Mouse (Mus musculus) right cerebral cortex, postnatal 4 days (tissue): ENCODE data around the gene Eml1.

Source experiments
- DNase-seq: peaks from one replicate; pipeline ENCODE4 v3.0.0-alpha.2; 2022

The Eml1 gene

DNA sequence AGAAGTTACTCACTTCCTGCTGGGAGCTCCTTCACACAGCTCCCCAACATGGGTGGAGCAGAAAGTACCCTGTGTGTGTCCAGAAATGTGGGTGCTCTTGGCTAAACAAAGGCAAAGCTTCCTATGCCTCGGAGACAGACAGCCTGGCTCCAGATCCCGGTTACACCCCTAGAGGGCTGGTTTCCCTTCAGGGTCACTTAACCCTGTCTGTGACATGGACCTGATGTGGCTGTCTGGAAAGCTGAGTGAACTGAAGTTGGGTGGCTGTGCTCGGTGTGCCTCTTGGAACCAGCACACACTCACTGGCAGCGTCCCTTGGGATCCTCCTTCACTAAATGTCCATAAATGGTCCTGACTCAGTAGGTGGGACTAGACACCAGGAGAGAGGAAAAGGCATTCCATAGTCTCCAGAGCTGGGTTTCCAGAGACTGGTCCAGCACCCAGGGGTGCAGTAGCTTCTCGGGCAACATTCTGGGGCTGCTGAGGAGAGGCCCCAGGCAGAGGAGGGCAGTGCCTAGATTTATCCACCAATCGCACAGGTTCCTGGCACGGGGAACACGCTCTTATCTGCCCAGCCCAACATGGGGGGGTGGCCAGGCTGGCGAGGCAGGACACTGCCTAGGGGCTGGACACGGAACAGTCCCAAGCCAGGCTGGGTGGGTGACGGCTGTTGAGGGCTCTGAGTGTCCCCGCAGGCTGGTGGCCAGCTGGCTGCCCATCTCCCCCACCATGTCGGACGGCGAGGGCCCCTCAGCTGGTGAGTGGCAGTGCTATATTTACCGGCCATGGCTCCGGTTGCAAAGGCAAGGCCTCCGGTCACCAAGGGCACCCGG is at the start of gene Eml1:
Gene Eml1 (plus strand): TSS at position 362 of the 833 bp plus-strand sequence.
- no peak for DNase-seq

DNA sequence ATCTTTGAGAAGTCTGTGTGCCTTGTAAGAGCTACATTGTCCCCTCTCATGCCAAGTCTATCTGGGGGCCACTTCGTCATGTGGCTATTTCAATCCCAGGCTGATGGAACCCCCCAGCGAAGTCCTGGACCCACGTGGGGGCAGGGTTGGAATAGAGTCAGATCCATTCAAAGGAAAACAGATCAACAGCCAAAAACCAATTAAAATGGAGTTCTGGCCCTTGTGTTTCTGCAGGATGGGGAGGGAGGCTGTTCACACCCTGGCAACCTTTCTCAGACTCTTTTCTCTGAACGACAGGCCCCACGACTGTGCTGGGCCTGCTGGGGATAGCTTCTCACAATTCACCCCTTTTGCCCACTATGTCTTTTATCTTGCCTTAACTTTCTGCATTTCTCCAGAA is 44.4 kb upstream of the Eml1 start:
- DNase-seq: no peak

- DNase-seq: peak; percentile 84
Measured at GRCm38 (mm10) chr12:108327889-108328491, 42.8 kb upstream of the Eml1 start.

GRCm38 (mm10) chr12:108333056-108333455 is 37.7 kb upstream of the Eml1 start:
- peak; percentile 82 for DNase-seq

GRCm38 (mm10) chr12:108333481-108333882 is 37.3 kb upstream of the Eml1 start:
- no peak for DNase-seq

- DNase-seq: peak; percentile 99
Measured at GRCm38 (mm10) chr12:108333895-108334445, 36.8 kb upstream of the Eml1 start, which contains the start of gene Cyp46a1. Gene Cyp46a1, plus strand, starts transcription at chr12:108334381.

DNA sequence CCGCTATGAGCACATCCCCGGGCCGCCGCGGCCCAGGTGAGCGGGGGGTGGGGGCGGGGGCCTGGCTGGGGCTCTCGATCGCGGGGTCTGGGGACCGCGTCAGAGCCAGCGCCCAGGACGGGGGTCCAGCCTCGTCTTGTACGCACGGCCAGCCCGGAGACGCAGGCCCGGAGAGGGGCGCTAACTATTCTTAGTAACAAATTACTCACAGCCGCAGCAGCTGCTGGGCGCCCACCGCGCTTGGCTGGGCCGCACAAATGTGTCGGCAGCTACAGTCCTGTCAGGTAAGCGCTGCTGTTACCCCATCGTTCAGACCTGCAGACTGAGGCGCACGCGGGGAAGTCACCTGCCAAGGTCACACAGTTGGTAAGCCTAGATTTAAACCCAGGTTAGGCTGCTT is 36.2 kb upstream of the Eml1 start:
- peak; percentile 53 for DNase-seq

GRCm38 (mm10) chr12:108338572-108339190 is 32.1 kb upstream of the Eml1 start:
- DNase-seq: no peak

GRCm38 (mm10) chr12:108348151-108348550 is 22.6 kb upstream of the Eml1 start:
- no peak for DNase-seq

GRCm38 (mm10) chr12:108349026-108349425 is 21.7 kb upstream of the Eml1 start:
- no peak for DNase-seq

- DNase-seq: no peak
Measured at GRCm38 (mm10) chr12:108350931-108351330, 19.8 kb upstream of the Eml1 start.

DNA sequence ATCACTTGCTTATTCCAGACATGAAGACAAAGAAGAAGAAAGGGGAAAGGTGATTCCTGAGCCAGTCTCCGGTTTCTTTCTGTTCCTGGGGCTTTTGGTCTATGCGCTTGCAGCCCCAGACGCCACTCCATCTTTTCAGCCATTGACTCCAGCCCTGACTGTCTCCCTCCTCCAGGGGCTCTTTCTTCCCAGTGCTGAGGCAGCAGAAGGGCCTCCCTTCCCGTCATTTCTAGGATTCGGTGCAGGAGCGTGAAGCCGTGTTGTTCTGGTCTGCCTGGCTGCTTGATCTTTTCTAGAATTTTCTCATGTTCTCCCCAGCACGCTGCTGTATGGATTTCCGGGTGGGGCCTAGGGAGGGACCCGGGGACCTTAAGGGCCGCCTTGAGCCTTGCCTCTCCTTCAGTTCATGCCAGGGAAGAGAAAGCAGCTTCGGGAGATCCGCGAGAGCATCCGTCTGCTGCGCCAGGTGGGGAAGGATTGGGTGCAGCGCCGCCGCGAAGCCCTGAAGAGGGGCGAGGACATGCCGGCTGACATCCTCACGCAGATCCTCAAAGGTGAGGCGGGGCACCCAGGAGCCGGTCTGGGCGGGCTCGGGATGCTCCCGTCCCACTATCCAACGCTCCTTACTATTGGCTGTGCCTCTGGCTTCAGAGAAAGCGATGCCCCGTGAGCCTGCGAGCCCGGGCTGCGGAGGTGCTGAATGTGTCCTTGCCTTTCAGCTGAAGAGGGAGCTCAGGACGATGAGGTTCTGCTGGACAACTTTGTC is 18.2 kb upstream of the Eml1 start:
- DNase-seq: no peak

GRCm38 (mm10) chr12:108354284-108354683 is 16.5 kb upstream of the Eml1 start:
- DNase-seq: no peak

- DNase-seq: no peak
Measured at GRCm38 (mm10) chr12:108355271-108355670, 15.5 kb upstream of the Eml1 start.

DNA sequence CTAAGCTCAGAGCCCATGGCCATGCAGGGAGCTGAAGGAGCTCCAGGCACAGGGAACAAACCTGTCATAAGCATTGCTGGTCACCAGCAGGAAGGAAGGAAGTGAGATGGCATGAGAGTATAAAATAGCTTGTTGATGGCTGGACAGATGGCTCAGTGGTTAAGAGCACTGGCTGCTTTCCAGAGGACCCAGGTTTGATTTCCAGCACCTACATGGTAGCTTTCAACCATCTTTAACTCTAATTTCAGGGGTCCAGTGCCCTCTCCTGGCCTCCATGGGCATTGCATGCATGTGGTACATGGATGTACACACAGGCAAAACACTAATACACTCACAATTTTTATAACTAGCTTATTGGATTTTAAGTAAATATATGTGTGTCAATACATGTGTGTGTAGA is 14.8 kb upstream of the Eml1 start:
- DNase-seq: no peak

- peak; percentile 91 for DNase-seq
Measured at GRCm38 (mm10) chr12:108363796-108364195, 7.0 kb upstream of the Eml1 start.

DNA sequence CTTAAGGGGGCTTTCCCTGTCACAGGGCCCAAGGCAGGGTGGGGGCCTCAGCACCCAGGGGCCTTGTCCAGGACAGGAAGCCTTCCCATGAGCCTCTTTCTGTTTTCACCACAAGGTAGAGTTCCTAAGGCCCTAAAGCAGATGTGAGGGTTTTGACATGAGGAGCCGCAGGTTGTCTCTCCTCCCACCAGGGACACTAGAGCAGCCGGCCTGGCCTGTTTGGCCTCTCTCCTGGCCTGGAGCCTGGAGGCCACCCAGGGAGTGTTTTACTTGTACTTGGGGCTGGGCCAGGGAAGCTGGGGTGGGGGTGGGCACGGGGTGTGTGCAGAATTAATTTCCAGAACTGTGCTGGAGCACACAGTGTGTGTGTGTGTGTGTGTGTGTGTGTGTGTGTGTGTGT is 5.4 kb upstream of the Eml1 start:
- DNase-seq: peak; percentile 57

- DNase-seq: no peak
Measured at GRCm38 (mm10) chr12:108365868-108366267, 4.9 kb upstream of the Eml1 start.

DNA sequence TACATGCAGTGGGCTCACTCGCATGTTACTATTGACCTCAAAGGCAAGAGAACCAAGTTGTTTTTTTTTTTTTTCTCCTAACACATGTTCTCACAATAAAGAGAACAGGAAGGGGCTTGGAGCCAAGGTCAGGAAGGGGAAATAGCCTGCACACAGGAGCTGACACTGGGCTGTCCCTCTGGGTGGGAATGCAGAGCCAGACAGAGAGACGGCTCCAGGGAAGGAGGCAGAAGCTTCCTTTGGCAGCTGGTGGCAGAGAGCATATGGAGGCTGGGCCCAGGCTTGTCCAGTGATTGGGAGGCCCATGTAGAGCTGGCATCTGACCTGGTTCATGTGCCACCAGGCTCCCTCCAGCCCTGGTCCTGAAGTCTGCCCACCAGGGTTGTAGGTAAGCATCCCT is 2.8 kb upstream of the Eml1 start:
- no peak for DNase-seq

- DNase-seq: no peak
Measured at GRCm38 (mm10) chr12:108368921-108369320, 1.8 kb upstream of the Eml1 start.

DNA sequence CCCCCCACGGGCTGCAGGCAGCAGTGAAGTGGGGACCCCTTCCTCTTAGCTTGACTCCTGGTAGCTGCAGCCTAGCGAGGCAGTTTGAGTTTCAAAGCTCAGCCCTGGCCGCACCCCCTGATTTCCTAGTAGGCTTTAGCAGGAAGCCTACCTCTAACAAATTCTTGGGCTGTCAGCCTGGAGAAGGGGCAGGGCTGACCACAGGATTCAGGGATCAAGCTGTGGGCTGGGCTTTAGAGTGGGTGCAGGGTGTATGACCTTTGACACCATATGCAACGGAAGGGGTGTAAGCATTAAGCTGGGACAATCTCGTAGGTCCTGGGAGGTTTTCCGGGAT is 640 bp downstream of the Eml1 start:
- no peak for DNase-seq

GRCm38 (mm10) chr12:108372241-108372640 is 1.5 kb downstream of the Eml1 start:
- DNase-seq: no peak

DNA sequence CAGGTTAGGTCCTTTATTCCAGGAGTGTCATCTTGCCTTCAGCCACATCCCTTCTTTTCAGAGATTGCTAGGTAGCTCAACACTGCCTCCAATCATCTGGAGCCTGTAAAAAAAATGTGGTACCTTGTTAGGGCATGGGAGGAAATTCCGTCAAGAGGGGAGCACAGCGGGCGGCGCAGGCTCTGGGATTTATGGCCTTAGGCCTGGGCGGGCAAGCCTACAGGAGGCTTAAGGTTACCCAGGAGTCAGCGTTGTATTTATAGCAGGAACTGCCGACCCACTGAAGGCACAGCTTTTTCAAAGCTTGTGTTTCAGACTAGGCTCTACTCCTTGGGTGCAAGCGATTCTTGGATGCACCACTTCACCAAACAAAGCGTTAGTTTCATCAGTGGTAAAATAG is 2.9 kb downstream of the Eml1 start:
- DNase-seq: no peak
